Mouse (Mus musculus) liver, embryonic 12.5 days (tissue): ENCODE data around the gene Tmem150a. TPM values are rescaled to one million over a fixed set of nuclear protein-coding genes. Genes with fewer than 3 reads are reported as not detected.

Experiments
- ATAC-seq: fragments of 200-750 bp; cut with Nextera tagmentation; 2 replicates; pipeline ENCODE4 v1.8.0; 2017; ENCODE audit warnings: moderate number of reproducible peaks, mild to moderate bottlenecking, moderate library complexity
- H3K27ac ChIP-seq: fragments of 300-500 bp; sonication (generic); 2 replicates; pipeline ENCODE4 v1.5.1; 2016; ENCODE audit warnings: mild to moderate bottlenecking
- H3K27me3 ChIP-seq: fragments of 300-500 bp; sonication (generic); replicated peaks from 2 replicates; pipeline ENCODE4 v1.6.1; 2016; ENCODE audit warnings: mild to moderate bottlenecking, moderate library complexity
- H3K36me3 ChIP-seq: fragments of 300-500 bp; sonication (generic); 2 replicates; pipeline ENCODE4 v1.6.1; 2016; ENCODE audit warnings: mild to moderate bottlenecking, moderate library complexity
- H3K4me1 ChIP-seq: fragments of 300-500 bp; sonication (generic); 2 replicates; pipeline ENCODE4 v1.6.1; 2016
- H3K4me2 ChIP-seq: fragments of 300-500 bp; sonication (generic); 2 replicates; pipeline ENCODE4 v1.6.1; 2016; ENCODE audit warnings: mild to moderate bottlenecking, moderate library complexity
- H3K4me3 ChIP-seq: fragments of 300-500 bp; sonication (generic); 2 replicates; pipeline ENCODE4 v1.5.1; 2016; ENCODE audit warnings: mild to moderate bottlenecking, moderate library complexity
- H3K9ac ChIP-seq: fragments of 300-500 bp; sonication (generic); 2 replicates; pipeline ENCODE4 v1.6.1; 2016; ENCODE audit warnings: mild to moderate bottlenecking, moderate library complexity
- H3K9me3 ChIP-seq: fragments of 300-500 bp; sonication (generic); replicated peaks from 2 replicates; pipeline ENCODE4 v1.6.1; 2016; ENCODE audit warnings: mild to moderate bottlenecking, moderate library complexity
- WGBS: fragments of 180-500 bp; shearing (Covaris S2); methylation state at CpG from one replicate; pipeline ENCODE4 v1.1.7; 2016; ENCODE audit not compliant: insufficient replicate concordance; 5-methylcytosine and 5-hydroxymethylcytosine counted together
- polyA plus RNA-seq: library from polyadenylated mRNA; unstranded; fragments of >200 nt; fragmentation: Nextera tagmentation; extraction: Ambion mirVana; gene quantifications from 2 replicates; pipeline ENCODE4 v1.2.1, GENCODE M21; 2016

The Tmem150a gene
- polyA plus RNA-seq = 32.2 and 33.1 TPM in 2 replicates

DNA sequence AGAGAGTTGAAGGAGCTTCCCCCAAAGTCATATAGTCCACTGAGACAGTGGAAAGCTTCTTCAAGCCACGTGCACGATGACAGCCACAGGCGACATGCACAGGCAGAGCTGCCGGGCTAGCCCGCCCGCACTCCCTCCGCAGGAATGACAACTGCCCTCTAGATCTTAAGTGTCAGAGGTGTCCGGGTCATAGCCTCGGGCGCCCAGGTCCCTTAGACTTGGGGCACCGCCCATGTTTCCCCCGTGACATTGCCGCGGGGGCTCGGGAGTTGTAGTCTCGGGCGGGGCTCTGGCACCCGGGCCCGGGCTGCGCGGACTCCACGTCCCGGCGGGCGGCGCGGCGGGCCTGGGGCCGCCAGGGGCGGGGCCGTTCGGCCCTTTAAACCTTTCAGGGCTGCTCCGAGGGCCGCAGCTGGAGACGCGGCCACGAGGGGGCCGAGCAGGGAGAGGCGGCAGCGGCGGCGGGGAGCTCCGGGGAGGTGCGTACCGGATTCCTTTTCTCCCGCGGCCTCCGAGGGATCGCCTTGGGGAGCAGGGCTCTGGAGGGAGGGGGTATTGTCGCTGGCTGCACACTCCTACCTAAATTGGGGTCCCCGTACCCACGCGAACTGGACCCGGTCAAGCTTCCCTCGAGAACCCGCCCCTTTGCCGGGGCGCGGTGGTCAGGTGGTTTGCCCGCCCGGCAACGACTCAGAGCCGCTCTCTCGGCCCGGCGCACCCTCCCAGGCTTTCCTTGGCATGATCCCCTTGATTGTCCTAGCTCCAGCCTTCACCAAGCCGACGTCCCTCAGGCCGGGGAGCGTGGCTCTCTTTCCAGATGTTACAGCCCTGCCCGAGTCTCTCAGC lies at the start of gene Tmem150a:
Gene Tmem150a, plus strand, starts transcription at position 382 of the 846 bp plus-strand sequence.
- H3K36me3 ChIP-seq = peaks cover 53% of the 10 kb centered on the region
- peak within 1 kb of the TSS; percentile 80 for H3K4me2 ChIP-seq
- peak; percentile 51 for ATAC-seq
- H3K27ac ChIP-seq = 0 out of 2 replicates have a peak within 1 kb of the TSS, but pooled peaks have one; percentile 43
- peaks cover 44% of the 10 kb centered on the region for H3K27me3 ChIP-seq
- no peaks in the 10 kb centered on the region for H3K9me3 ChIP-seq
- H3K4me1 ChIP-seq = peaks cover 87% of the 10 kb centered on the region
- peak within 1 kb of the TSS; percentile 60 for H3K9ac ChIP-seq
- H3K4me3 ChIP-seq = peak within 1 kb of the TSS; percentile 57
- under 1% methylated on average over 70 of the region's 71 CpGs for WGBS

DNA sequence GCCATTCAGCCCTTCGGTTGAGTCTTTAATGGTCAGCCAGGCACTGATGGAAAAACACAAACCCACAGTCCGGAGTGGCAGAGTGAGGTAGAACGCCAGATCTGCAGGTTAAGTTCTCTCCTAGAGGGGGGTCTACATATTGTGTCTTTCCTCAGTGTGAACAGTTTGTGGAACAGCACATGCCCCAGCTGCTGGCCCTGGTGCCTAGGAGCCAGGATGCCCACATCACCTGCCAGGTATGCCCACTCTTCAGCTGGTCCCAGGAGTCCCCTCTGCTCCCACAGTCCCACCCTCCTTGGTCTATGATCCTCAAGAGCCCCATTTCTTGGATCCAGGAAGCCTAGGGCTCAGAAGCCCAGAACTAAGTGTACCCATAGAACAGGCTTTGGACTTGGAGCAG lies 43.0 kb upstream of the Tmem150a start:
- no peak overlapping the region for H3K4me2 ChIP-seq
- H3K9me3 ChIP-seq = no peaks in the 10 kb centered on the region
- no peak for ATAC-seq
- H3K4me1 ChIP-seq = peaks cover 9% of the 10 kb centered on the region; the same call in 1 of the 2 replicates
- 81% methylated on average over 3 of the region's 3 CpGs for whole genome bisulfite sequencing
- no peaks in the 10 kb centered on the region for H3K27me3 ChIP-seq
- no peak overlapping the region for H3K4me3 ChIP-seq
- peaks cover 49% of the 10 kb centered on the region for H3K36me3 ChIP-seq
- H3K27ac ChIP-seq = no peak overlapping the region
- H3K9ac ChIP-seq = no peak overlapping the region

- Histone ChIP-seq H3K4me2 (no peak overlapping the region), H3K27me3 (no peaks in the 10 kb centered on the region), H3K36me3 (peaks cover 60% of the 10 kb centered on the region), H3K27ac (no peak overlapping the region), H3K4me1 (peaks cover 9% of the 10 kb centered on the region; the same call in 1 of the 2 replicates), H3K4me3 (no peak overlapping the region), H3K9me3 (no peaks in the 10 kb centered on the region), H3K9ac (no peak overlapping the region)
- no peak for ATAC-seq
- WGBS = 83% methylated on average over 11 of the region's 11 CpGs
Measured at GRCm38 (mm10) chr6:72313124-72313867, 42.0 kb upstream of the Tmem150a start.

- H3K4me1 ChIP-seq = peaks cover 13% of the 10 kb centered on the region
- H3K27ac ChIP-seq = no peak overlapping the region
- no peak overlapping the region for H3K9ac ChIP-seq
- 81% methylated on average over 2 of the region's 2 CpGs for WGBS
- no peak overlapping the region for H3K4me3 ChIP-seq
- H3K36me3 ChIP-seq = peaks cover 81% of the 10 kb centered on the region
- H3K27me3 ChIP-seq = no peaks in the 10 kb centered on the region
- no peak overlapping the region for H3K4me2 ChIP-seq
- no peaks in the 10 kb centered on the region for H3K9me3 ChIP-seq
- ATAC-seq = no peak
Measured at GRCm38 (mm10) chr6:72315384-72315783, 39.9 kb upstream of the Tmem150a start.

GRCm38 (mm10) chr6:72316044-72316443 lies 39.2 kb upstream of the Tmem150a start:
- no peak for ATAC-seq
- Histone ChIP-seq H3K36me3 (peaks cover 88% of the 10 kb centered on the region), H3K4me3 (no peak overlapping the region), H3K4me2 (no peak overlapping the region), H3K27me3 (no peaks in the 10 kb centered on the region), H3K4me1 (peaks cover 13% of the 10 kb centered on the region), H3K9ac (no peak overlapping the region), H3K27ac (no peak overlapping the region), H3K9me3 (no peaks in the 10 kb centered on the region)
- WGBS = 88% methylated on average over 1 of the region's 1 CpGs

DNA sequence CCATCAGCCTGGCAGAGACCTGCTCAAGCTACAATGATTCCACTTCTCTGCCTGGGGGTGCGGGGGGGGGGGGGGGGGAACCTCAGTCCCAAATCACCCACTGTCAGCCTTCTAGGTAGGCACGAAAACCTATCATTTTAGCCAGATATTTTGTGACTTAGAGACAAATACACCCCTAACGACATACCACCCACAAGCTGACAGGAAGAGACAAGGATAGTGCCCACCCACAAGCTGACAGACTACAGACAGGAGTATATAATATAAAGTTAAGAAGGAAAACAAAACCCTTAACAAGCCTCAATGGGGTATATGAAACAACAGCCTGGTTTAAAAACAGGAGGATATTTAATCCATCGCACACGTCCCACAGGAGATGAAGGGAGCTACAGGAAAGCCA lies 36.8 kb upstream of the Tmem150a start:
- H3K27me3 ChIP-seq = no peaks in the 10 kb centered on the region
- H3K27ac ChIP-seq = peak overlapping the region; percentile 38; the same call in 1 of the 2 replicates
- peaks cover 17% of the 10 kb centered on the region for H3K4me1 ChIP-seq
- ATAC-seq = peak; percentile 29; the same call in 1 of the 2 replicates
- H3K4me2 ChIP-seq = no peak overlapping the region
- 51% methylated on average over 5 of the region's 5 CpGs for WGBS
- H3K9me3 ChIP-seq = no peaks in the 10 kb centered on the region
- no peak overlapping the region for H3K4me3 ChIP-seq
- H3K9ac ChIP-seq = no peak overlapping the region
- H3K36me3 ChIP-seq = peaks cover 98% of the 10 kb centered on the region

DNA sequence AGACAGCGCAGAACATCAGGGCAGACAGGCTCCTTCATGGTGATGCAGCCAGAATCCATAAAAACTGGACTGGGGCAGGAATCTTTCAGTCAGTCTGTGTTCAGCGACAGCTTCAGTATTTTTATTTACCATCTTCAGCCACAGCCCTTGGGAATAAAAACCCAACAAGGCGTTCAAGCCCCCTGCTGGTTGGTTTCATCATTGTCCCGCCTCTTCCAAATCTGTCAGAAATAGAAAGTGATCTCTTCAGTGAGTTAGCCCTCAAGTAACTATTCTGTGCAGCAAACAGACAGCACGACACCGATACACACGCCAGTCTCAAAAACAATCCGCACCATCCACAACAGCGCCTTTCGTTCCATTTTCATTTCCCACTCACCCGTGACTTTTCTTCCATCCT lies 36.2 kb upstream of the Tmem150a start:
- H3K4me3 ChIP-seq = no peak overlapping the region
- ATAC-seq = no peak
- peaks cover 98% of the 10 kb centered on the region for H3K36me3 ChIP-seq
- H3K4me1 ChIP-seq = peaks cover 17% of the 10 kb centered on the region
- no peaks in the 10 kb centered on the region for H3K9me3 ChIP-seq
- no peaks in the 10 kb centered on the region for H3K27me3 ChIP-seq
- no peak overlapping the region for H3K9ac ChIP-seq
- H3K4me2 ChIP-seq = no peak overlapping the region
- WGBS = 75% methylated on average over 11 of the region's 11 CpGs
- peak overlapping the region; percentile 15; the same call in 1 of the 2 replicates for H3K27ac ChIP-seq

DNA sequence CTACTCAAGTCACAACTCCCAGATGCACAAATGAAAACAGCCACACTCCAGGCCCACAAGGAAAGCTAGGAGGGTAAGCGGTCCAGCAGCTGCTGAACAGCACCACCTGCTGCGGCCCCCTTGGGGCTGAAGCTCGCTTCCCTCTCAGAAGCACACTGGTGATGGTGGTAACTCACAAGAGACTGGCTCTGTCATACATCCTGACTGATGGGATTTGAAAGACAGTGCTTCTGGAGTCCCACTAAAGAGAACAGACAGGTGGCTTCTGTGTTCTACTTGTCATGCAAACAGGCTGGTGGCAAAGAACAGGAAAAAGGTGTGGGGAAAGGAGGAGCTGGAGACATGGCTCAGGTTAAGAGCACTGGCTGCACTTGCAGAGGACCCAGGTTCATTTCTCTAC lies 32.3 kb upstream of the Tmem150a start:
- Histone ChIP-seq H3K4me1 (peaks cover 29% of the 10 kb centered on the region), H3K4me2 (no peak overlapping the region), H3K9ac (0 out of 2 replicates have a peak overlapping the region, but pooled peaks have one; percentile 45), H3K9me3 (no peaks in the 10 kb centered on the region), H3K27ac (peak overlapping the region; percentile 91), H3K4me3 (no peak overlapping the region), H3K36me3 (peaks cover 99% of the 10 kb centered on the region), H3K27me3 (no peaks in the 10 kb centered on the region)
- ATAC-seq = no peak
- WGBS = 97% methylated on average over 3 of the region's 3 CpGs

- Histone ChIP-seq H3K9me3 (no peaks in the 10 kb centered on the region), H3K4me1 (peaks cover 24% of the 10 kb centered on the region), H3K4me3 (no peak overlapping the region), H3K4me2 (peak overlapping the region; percentile 34), H3K9ac (peak overlapping the region; percentile 45; the same call in 1 of the 2 replicates), H3K27ac (peak overlapping the region; percentile 91), H3K36me3 (peaks cover 99% of the 10 kb centered on the region), H3K27me3 (no peaks in the 10 kb centered on the region)
- peak; percentile 100 for ATAC-seq
- WGBS = 64% methylated on average over 6 of the region's 6 CpGs
Measured at GRCm38 (mm10) chr6:72323786-72324508, 31.3 kb upstream of the Tmem150a start.

- Histone ChIP-seq H3K9ac (no peak overlapping the region), H3K27me3 (no peaks in the 10 kb centered on the region), H3K27ac (no peak overlapping the region), H3K4me3 (no peak overlapping the region), H3K9me3 (no peaks in the 10 kb centered on the region), H3K36me3 (peaks cover 99% of the 10 kb centered on the region), H3K4me2 (no peak overlapping the region), H3K4me1 (peaks cover 32% of the 10 kb centered on the region)
- no peak for ATAC-seq
- WGBS = 70% methylated on average over 6 of the region's 6 CpGs
Measured at GRCm38 (mm10) chr6:72326274-72326673, 29.0 kb upstream of the Tmem150a start.

- ATAC-seq = no peak
- Histone ChIP-seq H3K36me3 (peaks cover 99% of the 10 kb centered on the region), H3K27ac (no peak overlapping the region), H3K9me3 (no peaks in the 10 kb centered on the region), H3K9ac (no peak overlapping the region), H3K4me1 (peaks cover 21% of the 10 kb centered on the region), H3K4me2 (no peak overlapping the region), H3K27me3 (no peaks in the 10 kb centered on the region), H3K4me3 (no peak overlapping the region)
- WGBS = 84% methylated on average over 5 of the region's 5 CpGs
Measured at GRCm38 (mm10) chr6:72329019-72329418, 26.2 kb upstream of the Tmem150a start.
